Mouse (Mus musculus): ENCODE data around the gene Mlx.

The Mlx gene

GRCm38 (mm10) chr11:101086756-101087681 lies at the start of gene Mlx:
Mlx (plus strand) TSS chr11:101087277.
- DNase-seq: peak; percentile 95

GRCm38 (mm10) chr11:101037795-101038194 lies 49.3 kb upstream of the Mlx start:
- no peak for DNase-seq

- no peak for DNase-seq
Observed at GRCm38 (mm10) chr11:101045826-101046225, 41.3 kb upstream of the Mlx start.

GRCm38 (mm10) chr11:101046440-101046839 lies 40.6 kb upstream of the Mlx start:
- DNase-seq: no peak

DNA sequence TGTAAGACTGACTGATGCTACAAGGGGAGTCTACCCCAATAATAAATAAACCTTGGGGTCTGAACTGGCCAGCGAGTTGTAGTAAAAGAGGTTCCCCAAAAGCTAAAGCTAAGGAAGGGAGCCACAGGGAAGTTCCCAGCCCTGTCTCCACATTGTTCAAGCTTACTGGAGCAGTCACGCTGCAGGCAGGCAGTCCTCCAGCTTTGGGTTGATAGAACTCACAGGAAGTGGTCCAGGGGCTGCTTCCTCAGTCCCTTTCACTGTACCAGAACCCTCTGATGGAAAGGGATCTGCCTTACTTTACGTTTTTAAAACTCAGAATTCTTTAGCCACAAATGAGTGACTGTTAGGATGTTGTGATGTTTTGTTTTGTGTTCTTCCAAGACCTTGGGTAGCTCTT lies 39.6 kb upstream of the Mlx start:
- DNase-seq: no peak

GRCm38 (mm10) chr11:101050359-101050758 lies 36.7 kb upstream of the Mlx start:
- DNase-seq: no peak

- no peak for DNase-seq
Observed at GRCm38 (mm10) chr11:101051051-101051493, 36.0 kb upstream of the Mlx start.

- no peak for DNase-seq
Observed at GRCm38 (mm10) chr11:101051617-101052016, 35.5 kb upstream of the Mlx start.

GRCm38 (mm10) chr11:101052751-101053473 lies 34.2 kb upstream of the Mlx start:
- DNase-seq: no peak

- DNase-seq: no peak
Observed at GRCm38 (mm10) chr11:101053974-101054373, 33.1 kb upstream of the Mlx start.

DNA sequence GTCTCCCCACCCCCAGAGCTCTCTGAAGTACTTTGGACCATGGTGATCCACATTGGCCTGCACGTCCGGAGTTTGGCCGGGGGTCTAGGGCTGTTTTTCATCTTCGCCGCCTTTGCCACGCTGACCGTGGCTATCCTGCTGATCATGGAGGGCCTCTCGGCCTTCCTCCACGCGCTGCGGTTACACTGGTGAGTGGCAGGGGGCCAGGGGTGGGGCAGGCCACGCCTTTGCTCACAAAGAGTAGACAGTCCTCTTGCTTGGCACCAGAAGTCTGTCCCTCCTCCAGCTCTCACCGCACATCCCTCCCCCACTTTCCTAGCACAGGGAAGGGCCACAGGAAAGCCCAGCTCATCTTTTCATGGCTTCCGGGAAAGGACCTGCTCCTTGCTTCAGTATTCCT lies 31.7 kb upstream of the Mlx start:
- DNase-seq: no peak

DNA sequence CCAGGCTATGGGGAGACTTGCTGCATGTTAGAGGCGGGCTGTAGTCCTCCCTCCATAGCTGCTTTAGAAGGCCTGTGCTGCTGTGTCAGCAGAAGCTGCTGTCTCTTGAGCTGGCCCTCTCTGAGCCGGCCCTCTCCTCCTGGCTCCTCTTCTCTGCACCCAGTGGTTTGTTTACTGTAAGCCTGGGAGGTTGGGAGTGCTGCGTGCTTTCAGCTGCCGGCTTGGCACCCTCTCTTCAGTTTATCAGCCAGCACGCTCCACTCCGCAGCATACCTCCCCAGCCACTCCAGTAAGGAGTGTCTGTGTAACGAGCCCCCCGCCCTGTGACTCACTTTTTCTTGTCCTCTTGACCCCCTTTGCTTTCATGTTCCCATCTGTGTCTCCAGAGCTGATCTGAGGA lies 30.2 kb upstream of the Mlx start:
- DNase-seq: no peak

GRCm38 (mm10) chr11:101057860-101058259 lies 29.2 kb upstream of the Mlx start:
- DNase-seq: peak; percentile 87

DNA sequence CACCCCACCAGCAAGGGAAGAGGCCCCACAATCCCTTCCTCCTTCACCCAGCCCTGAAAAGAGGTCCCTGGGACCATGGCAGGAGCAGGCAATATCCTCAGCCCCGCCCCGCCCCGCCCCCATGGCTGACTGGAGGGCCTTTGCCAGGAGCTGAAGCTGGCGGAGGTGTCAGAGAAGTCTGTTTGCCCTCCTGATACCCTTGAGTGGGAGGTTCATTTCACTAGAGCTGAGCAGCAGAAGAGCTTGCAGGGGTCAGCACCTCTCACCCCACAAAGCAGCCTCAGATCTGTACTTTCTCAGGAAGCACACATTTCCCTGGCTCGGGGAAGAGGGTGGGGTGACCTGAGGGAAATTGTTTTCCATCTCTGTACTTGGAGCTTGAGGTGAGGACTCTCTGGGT lies 28.4 kb upstream of the Mlx start:
- DNase-seq: no peak

DNA sequence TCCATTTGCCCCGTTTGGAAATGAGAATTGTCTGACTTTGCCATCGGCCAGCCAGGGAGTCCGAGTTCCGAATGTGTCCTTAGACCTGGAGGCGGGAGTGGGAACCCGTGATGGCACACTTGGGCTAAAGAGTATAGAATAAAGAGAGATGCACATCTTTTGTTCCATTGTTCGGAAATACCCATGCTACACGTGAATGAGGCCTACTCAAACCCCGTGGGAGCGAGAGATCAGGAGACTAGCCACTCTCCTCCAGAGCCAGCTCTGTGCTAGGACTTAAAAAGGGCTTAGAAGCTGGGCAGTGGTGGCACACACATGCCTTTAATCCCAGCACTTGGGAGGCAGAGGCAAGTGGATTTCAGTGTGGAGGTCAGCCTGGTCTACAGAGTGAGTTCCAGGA lies 27.6 kb upstream of the Mlx start:
- DNase-seq: no peak

GRCm38 (mm10) chr11:101060126-101060525 lies 27.0 kb upstream of the Mlx start:
- no peak for DNase-seq

GRCm38 (mm10) chr11:101061049-101061448 lies 26.0 kb upstream of the Mlx start:
- no peak for DNase-seq

GRCm38 (mm10) chr11:101062165-101062884 lies 24.8 kb upstream of the Mlx start:
- DNase-seq: no peak

DNA sequence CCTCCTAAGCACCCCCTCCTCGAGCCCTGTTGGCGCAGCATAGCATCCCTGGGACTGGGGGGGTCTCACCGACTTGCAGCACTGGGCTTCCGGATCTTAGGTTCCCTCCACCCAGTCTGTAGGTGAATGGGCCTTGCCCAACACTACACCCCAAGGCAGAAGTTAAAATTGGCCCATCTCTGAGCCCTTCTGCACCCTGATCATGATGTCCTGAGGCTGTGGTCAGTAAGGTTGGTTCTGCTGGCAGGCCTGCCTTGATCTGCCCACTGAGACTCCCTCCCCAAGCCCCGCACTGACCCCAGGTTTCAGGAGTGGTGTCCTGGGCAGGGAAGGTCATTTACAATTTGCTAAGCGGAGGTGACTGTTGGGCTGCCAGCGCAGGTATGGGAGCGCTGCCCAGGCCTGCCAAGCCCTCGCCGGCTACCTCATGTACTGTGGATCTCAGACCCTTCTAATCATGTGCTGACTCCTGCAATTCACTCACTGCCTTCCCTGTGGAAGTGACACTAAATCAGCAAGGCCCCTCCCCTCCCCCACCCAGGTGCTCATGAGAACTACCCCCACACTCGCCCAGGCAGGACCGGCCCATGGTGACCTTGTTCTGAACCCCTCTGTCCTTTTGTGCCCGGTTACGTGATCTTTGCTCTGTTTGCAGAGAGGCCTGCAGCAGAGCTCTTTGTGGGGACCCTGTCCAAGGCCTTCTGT lies 24.0 kb upstream of the Mlx start:
- no peak for DNase-seq

GRCm38 (mm10) chr11:101063676-101064327 lies 23.3 kb upstream of the Mlx start:
- peak; percentile 37 for DNase-seq

DNA sequence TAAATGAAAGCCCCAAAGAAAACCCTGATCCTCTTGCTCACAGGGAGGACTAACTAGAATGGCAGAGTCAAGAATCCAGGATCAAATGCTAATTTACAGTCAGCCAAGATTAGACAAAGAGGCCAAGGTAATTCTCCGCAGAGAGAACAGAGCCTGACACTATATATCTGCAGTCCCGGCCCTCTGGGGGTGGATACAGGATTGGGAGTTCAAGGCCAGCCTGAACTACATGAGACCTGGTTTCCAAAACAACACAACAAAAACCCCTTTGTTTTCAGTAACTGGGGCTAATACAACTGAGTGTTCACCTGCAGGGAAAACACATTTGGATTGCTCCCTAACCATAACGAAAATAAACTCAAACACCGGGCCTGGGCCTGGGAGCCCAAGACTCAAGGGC lies 22.6 kb upstream of the Mlx start:
- DNase-seq: no peak

GRCm38 (mm10) chr11:101065002-101065401 lies 22.1 kb upstream of the Mlx start:
- no peak for DNase-seq
